Mouse (Mus musculus): ENCODE results near the gene Anapc7.
"Not testable (repeated sequence)": the region's sequence is repeated elsewhere in the genome, so short reads cannot be mapped to it uniquely, and the experiment has no call there.

Anapc7 gene

GRCm38 (mm10) chr5:122405537-122405936, 16.0 kb upstream of the Anapc7 start:
- no peak for DNase-seq (ENCODE audit: low read depth in 1 of 2, low spot score in 2 of 2)

DNA sequence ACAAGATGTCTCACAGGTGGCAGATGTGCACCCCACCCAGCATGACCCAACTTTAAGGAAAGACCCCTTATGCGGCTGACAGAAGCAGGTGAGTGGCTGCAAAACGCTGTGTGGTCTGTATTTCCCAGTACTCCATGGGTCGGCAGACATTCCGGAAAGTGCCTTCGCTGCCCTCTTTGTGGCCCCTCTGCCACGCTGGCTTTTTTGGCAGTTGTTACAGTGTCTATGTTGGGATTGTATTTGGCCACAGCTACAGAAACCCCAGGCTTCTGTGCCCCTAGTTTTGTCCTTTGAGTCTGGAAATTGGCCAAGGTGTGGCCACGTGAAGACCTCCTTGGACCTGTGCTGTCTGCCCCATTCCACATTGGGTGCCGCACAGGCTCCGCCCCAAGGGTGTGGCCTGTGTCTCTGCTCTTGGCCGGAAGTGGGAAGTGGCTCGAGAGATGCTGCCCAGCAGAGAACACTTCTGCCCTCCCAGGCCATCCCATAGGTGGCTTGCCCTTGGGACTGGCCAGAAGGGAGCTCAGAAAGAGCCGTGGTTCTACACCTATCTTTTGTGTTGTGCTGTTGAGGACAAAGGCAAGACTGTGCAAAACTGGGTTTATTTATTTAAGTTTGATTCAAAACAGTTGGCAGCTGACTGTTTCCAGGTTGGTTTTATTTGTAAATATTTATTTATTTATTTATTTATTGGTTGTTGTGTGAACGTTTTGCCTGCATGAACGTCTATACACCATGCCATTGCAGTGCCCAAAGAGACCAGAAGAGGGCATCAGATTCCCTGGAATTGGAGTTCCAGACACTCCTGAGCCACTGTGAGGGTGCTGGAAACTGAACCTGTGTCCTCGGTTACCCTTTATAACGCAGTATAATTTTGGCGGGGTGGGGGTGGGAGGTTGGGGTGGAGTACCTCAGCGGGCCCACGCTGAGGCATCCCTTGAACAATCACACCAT, 11.5 kb upstream of the Anapc7 start:
- DNase-seq (ENCODE audit: low read depth in 1 of 2, low spot score in 2 of 2): no peak

GRCm38 (mm10) chr5:122411892-122412291, 9.6 kb upstream of the Anapc7 start:
- no peak for DNase-seq (ENCODE audit: low read depth in 1 of 2, low spot score in 2 of 2)

GRCm38 (mm10) chr5:122412826-122413225, 8.7 kb upstream of the Anapc7 start:
- no peak for DNase-seq (ENCODE audit: low read depth in 1 of 2, low spot score in 2 of 2)

- DNase-seq (ENCODE audit: low read depth in 1 of 2, low spot score in 2 of 2): no peak
Measured at GRCm38 (mm10) chr5:122414351-122414750, 7.1 kb upstream of the Anapc7 start.

DNA sequence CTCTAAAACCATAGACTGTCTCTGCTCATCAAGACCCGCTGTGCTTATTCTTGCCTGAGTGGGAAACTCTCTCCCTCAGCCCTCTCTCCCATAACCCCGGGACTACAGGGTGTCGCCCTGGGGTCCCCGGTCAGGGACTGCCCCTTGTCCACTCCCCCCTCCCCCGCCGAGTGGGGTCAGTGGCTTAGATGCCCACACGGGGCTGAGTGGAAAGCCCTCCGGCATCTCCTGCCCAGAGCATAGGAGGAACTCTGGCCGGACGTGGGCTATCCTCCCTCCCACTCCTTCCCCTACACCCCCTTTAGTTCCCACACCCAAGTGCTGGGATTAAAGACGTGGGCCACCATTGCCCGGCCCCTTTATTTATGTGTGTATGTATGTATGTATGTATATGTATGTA, 6.0 kb upstream of the Anapc7 start:
- no peak for DNase-seq (ENCODE audit: low read depth in 1 of 2, low spot score in 2 of 2)

- DNase-seq (ENCODE audit: low read depth in 1 of 2, low spot score in 2 of 2): not testable (repeated sequence)
Measured at GRCm38 (mm10) chr5:122420676-122421075, 817 bp upstream of the Anapc7 start.

GRCm38 (mm10) chr5:122422071-122422964, 825 bp downstream of the Anapc7 start:
- peak; percentile 73 to 86 for DNase-seq (ENCODE audit: low read depth in 1 of 2, low spot score in 2 of 2)

- no peak for DNase-seq (ENCODE audit: low read depth in 1 of 2, low spot score in 2 of 2)
Measured at GRCm38 (mm10) chr5:122423083-122423482, 1.6 kb downstream of the Anapc7 start.

DNA sequence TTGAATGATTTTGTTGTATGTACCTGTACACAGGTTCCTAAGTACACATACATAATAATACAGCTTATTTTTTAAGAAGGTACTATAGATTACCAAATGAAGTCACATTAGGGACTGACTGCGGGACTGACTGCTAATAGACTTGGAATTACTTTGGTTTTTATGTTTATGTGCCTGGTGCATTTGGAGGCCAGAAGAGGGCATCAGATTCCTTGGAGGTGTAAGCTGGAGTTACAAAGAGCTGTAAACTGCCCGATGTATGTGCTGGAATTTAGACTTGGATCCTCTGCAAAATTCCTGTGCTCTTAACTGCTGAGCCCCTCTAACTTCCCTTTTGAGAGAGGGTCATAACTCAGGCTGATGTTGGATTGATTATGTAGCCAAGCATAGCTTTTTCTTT, 4.1 kb downstream of the Anapc7 start:
- DNase-seq (ENCODE audit: low read depth in 1 of 2, low spot score in 2 of 2): no peak

GRCm38 (mm10) chr5:122430036-122430775, 8.7 kb downstream of the Anapc7 start:
- DNase-seq (ENCODE audit: low read depth in 1 of 2, low spot score in 2 of 2): no peak

GRCm38 (mm10) chr5:122431221-122431620, 9.7 kb downstream of the Anapc7 start:
- DNase-seq (ENCODE audit: low read depth in 1 of 2, low spot score in 2 of 2): no peak

DNA sequence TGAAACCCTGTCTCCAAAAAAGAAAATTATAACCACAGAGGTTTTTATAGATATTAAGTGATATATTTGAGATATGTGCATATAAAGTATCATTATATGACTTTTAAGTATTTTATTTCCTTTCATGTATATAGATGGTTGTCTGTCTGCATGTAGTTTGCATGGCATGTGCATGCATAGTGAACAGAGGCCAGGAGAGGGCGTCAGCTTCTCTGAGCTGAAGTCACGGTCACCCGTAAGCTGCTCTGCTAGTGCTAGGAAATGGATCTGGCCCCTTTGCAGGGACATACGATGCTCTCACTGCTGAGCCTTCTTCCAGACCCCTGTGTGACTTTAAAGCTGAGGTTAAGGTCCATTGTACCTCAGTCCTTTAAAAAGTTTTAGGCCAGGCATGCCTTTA, 13.0 kb downstream of the Anapc7 start:
- no peak for DNase-seq (ENCODE audit: low read depth in 1 of 2, low spot score in 2 of 2)

- DNase-seq (ENCODE audit: low read depth in 1 of 2, low spot score in 2 of 2): no peak
Measured at GRCm38 (mm10) chr5:122439400-122440094, 18.1 kb downstream of the Anapc7 start.

- no peak for DNase-seq (ENCODE audit: low read depth in 1 of 2, low spot score in 2 of 2)
Measured at GRCm38 (mm10) chr5:122440095-122440630, 18.7 kb downstream of the Anapc7 start.

GRCm38 (mm10) chr5:122444492-122444891, 23.0 kb downstream of the Anapc7 start:
- no peak for DNase-seq (ENCODE audit: low read depth in 1 of 2, low spot score in 2 of 2)

- DNase-seq (ENCODE audit: low read depth in 1 of 2, low spot score in 2 of 2): no peak
Measured at GRCm38 (mm10) chr5:122445051-122445610, 23.6 kb downstream of the Anapc7 start.

DNA sequence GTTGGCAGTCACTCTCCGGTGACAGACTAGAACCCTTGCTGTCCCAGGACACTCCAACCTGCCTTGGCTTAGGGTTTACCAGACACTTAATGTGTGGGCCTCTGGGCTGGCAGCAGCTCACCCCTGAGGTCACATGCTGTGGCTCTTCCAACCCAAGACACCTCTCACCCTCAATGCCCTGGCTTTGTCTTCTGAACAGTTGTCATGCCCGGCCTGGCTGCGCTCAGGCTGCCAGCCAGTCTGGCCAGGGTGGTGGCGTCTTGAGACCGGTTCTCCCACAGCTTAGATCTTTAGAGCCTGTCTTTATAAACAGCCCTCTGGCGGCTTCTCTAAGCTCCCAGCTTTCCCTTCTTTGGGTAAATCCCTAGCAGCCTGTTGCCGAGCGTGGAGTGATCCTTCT, 26.4 kb downstream of the Anapc7 start:
- DNase-seq (ENCODE audit: low read depth in 1 of 2, low spot score in 2 of 2): no peak

- DNase-seq (ENCODE audit: low read depth in 1 of 2, low spot score in 2 of 2): no peak
Measured at GRCm38 (mm10) chr5:122448869-122449268, 27.4 kb downstream of the Anapc7 start.

GRCm38 (mm10) chr5:122449946-122450345, 28.5 kb downstream of the Anapc7 start:
- no peak for DNase-seq (ENCODE audit: low read depth in 1 of 2, low spot score in 2 of 2)

Data from monocyte, adult 2 months (primary cell).